Mouse (Mus musculus) stomach, embryonic 16.5 days (tissue): ENCODE data around the gene Nup133. TPM values are rescaled to one million over a fixed set of nuclear protein-coding genes. Genes with fewer than 3 reads are reported as not detected.

Source experiments
- ATAC-seq: fragments of 200-750 bp; cut with Nextera tagmentation; 2 replicates; pipeline ENCODE4 v1.8.0; 2017; ENCODE audit warnings: moderate number of reproducible peaks, moderate TSS enrichment; ENCODE audit not compliant: insufficient read depth, low FRiP score
- H3K27ac ChIP-seq: fragments of 300-500 bp; sonication (generic); 2 replicates; pipeline ENCODE4 v1.5.1; 2014; ENCODE audit warnings: low read length
- H3K27me3 ChIP-seq: fragments of 300-500 bp; sonication (generic); 2 replicates; pipeline ENCODE4 v1.6.1; 2014; ENCODE audit warnings: low read length, control low read depth, mixed read lengths; ENCODE audit not compliant: control insufficient read depth, insufficient read depth
- H3K36me3 ChIP-seq: fragments of 300-500 bp; sonication (generic); 2 replicates; pipeline ENCODE4 v1.6.1; 2014; ENCODE audit warnings: low read length; ENCODE audit not compliant: control insufficient read depth, insufficient read depth
- H3K4me1 ChIP-seq: fragments of 300-500 bp; sonication (generic); 2 replicates; pipeline ENCODE4 v1.6.1; 2014; ENCODE audit warnings: low read length, control low read depth, mixed read lengths; ENCODE audit not compliant: control insufficient read depth, insufficient read depth
- H3K4me2 ChIP-seq: fragments of 300-500 bp; sonication (generic); 2 replicates; pipeline ENCODE4 v1.6.1; 2014; ENCODE audit warnings: low read depth, low read length, mixed read lengths
- H3K4me3 ChIP-seq: fragments of 300-500 bp; sonication (generic); replicated peaks from 2 replicates; pipeline ENCODE4 v1.5.1; 2014; ENCODE audit warnings: mild to moderate bottlenecking, low read length
- H3K9ac ChIP-seq: fragments of 300-500 bp; sonication (generic); 2 replicates; pipeline ENCODE4 v1.6.1; 2014; ENCODE audit warnings: low read length
- H3K9me3 ChIP-seq: fragments of 300-500 bp; sonication (generic); replicated peaks from 2 replicates; pipeline ENCODE4 v1.6.1; 2016; ENCODE audit warnings: low read length, control low read depth; ENCODE audit not compliant: control insufficient read depth
- WGBS: fragments of 180-500 bp; shearing (Covaris S2); extraction: QIAGEN DNeasy Blood & Tissue Kit; methylation state at CpG from one replicate; pipeline ENCODE4 v1.1.7; 2014; 5-methylcytosine and 5-hydroxymethylcytosine counted together
- polyA plus RNA-seq: library from polyadenylated mRNA; unstranded; fragments of >200 nt; fragmentation: Nextera tagmentation; extraction: Ambion mirVana; gene quantifications from 2 replicates; pipeline ENCODE4 v1.2.1, GENCODE M21; 2015

Gene Nup133
- polyA plus RNA-seq, result 28.3 and 29.7 TPM in 2 replicates

DNA sequence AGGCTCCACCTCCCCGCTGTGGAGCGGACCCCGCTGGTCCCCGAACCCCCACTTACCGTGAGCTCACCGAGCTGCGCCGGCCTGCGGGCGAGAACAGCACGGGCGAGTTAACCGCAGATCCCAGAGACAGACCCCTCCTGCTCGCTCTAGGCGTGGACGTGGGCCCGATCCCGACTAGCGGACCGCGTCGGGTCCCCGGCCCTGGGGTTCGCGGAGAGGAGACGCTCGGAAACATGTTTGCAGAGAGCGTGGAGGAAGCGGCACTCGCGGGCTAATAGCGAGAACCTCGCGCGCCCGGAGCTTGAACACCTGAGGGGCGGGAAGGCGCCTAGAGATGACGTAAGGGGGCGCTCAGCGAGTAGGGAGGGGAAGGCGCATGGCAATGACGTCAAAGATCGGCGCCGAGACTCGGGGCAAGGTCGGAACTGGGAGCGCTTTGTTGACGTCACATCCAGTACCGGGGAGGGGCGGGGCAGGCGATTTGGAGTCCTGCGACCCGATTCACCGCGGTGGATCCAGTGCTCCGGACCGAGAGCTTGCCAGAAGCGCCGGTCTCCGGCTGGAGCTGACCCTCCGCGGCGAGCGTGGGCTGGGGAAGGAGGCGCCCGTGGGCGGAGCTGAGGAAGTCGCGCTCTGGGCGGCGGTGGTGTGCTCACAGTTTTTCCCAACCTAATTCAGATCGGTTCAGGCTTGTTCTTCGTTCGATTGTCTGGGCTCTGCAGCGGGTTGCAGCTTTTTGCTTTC lies at the start of gene Nup133:
Nup133 (minus strand) TSS at position 324 of the 744 bp plus-strand sequence.
- Histone ChIP-seq H3K27ac (peak within 1 kb of the TSS; percentile 94), H3K4me1 (peaks cover 6% of the 10 kb centered on the region), H3K9ac (peak within 1 kb of the TSS; percentile 93), H3K4me3 (peak within 1 kb of the TSS; percentile 100), H3K36me3 (no peaks in the 10 kb centered on the region; the same call in 1 of the 2 replicates), H3K9me3 (no peaks in the 10 kb centered on the region), H3K4me2 (peak within 1 kb of the TSS; percentile 87), H3K27me3 (no peaks in the 10 kb centered on the region)
- ATAC-seq, result peak; percentile 90
- under 1% methylated on average over 77 of the region's 77 CpGs for WGBS

DNA sequence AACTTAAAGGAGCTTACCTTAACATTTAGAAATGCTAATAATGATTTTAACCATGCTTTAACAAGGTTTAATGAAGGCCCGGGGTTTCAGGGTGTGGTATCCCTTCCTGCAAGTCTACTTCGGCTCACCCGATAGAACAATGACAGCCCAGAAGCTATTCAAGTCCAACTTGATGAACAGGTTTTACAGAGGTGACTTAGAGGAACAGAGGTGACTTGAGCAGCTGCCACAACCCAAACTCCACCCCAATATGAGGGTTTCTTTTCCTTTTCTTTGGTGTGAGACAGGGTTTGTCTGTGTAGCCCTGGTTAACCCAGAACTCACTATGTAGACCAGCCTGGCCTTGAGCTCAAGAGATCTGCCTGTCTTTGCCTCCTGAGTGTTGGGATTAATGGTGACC lies 44.9 kb upstream of the Nup133 start:
- peak; percentile 88 for ATAC-seq
- no peak overlapping the region for H3K9ac ChIP-seq
- H3K9me3 ChIP-seq, result no peaks in the 10 kb centered on the region
- no peaks in the 10 kb centered on the region for H3K27me3 ChIP-seq
- H3K27ac ChIP-seq, result peak overlapping the region; percentile 88
- no peak overlapping the region for H3K4me2 ChIP-seq
- peaks cover 5% of the 10 kb centered on the region for H3K36me3 ChIP-seq
- WGBS, result 68% methylated on average over 3 of the region's 3 CpGs
- H3K4me3 ChIP-seq, result no peak overlapping the region
- H3K4me1 ChIP-seq, result peaks cover 3% of the 10 kb centered on the region

DNA sequence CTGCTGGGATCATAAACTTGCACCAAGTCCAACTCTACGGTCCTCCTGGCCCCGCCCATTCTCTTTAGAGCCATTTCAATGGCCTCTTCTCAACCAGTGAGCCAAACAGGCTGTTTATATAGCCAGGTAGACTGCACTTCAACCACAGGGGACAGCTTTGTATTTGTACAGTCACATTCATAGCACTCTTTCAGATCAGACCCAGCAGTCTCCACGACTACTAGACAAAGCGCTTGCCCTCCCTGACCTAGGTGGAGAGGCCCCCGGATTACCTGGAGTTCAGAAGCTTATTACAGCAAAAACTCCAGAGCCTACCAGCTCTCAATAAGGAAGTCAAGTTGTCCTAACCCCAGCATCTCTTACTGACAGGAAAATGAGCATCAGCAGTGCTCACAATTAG lies 44.5 kb upstream of the Nup133 start:
- peak; percentile 55; the same call in 1 of the 2 replicates for ATAC-seq
- 74% methylated on average over 5 of the region's 5 CpGs for WGBS
- no peak overlapping the region for H3K9ac ChIP-seq
- no peak overlapping the region for H3K4me3 ChIP-seq
- H3K27ac ChIP-seq, result peak overlapping the region; percentile 81
- peaks cover 6% of the 10 kb centered on the region for H3K4me1 ChIP-seq
- H3K4me2 ChIP-seq, result no peak overlapping the region
- H3K27me3 ChIP-seq, result no peaks in the 10 kb centered on the region
- peaks cover 5% of the 10 kb centered on the region for H3K36me3 ChIP-seq
- H3K9me3 ChIP-seq, result no peaks in the 10 kb centered on the region

DNA sequence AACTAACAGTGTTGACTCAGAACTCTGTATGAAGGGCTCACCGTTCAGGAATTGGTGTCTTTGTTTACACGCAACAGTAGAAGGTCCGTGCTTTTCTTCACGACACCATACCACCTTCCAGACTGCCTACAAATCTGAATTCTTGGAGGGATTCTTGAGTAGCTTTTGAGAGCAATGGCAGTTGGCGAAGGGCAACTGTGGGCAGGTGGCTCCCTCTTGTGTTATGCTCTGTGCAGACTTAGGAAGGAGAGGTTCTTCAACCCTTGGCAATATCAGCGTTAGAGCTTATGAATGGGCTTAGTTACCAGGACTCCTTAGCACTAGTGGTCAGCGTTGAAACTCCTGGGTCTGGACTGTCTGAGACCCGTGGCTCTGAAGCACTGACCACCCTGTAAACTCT lies 43.5 kb upstream of the Nup133 start:
- no peaks in the 10 kb centered on the region for H3K9me3 ChIP-seq
- ATAC-seq, result no peak
- 82% methylated on average over 8 of the region's 8 CpGs for WGBS
- 0 out of 2 replicates have a peak overlapping the region, but pooled peaks have one; percentile 81 for H3K27ac ChIP-seq
- H3K9ac ChIP-seq, result no peak overlapping the region
- H3K27me3 ChIP-seq, result no peaks in the 10 kb centered on the region
- peaks cover 6% of the 10 kb centered on the region for H3K4me1 ChIP-seq
- H3K4me3 ChIP-seq, result no peak overlapping the region
- H3K4me2 ChIP-seq, result no peak overlapping the region
- H3K36me3 ChIP-seq, result peaks cover 5% of the 10 kb centered on the region

DNA sequence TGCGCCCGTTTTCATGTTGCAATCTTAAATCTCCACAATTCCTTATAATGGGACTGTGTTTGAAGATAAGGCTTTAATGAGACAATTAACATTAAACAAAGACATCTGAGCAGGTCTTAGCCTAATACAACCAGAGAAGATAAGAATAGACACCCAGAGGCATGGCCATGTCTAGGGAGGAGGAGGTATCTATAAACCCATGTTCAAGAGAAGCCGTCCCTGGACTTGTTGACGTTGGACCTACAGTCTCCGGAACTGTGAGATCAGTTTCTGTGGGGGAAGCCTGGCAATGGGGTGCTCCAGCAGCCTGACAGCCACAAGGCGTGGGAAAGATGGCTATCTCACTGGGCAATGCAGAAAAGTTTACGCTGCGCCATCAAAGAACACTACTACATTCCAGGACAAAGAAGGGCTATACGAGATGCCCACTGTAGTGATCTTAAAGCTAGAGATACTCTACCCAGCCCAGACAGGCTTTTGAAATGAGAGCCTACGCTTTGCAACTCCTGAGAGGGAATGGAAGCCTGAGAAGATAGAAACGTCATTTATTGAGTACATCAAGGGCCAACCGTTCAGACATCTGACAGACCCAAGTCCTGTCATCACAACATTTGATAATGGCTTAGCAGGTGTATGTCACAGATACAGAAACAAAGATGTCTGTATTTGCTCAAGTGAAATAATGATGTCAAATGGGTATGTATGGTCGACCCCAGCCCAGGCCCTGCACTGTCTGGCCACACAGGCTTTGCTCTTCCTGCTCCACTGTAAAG lies 41.4 kb upstream of the Nup133 start:
- no peak overlapping the region for H3K4me3 ChIP-seq
- ATAC-seq, result no peak
- H3K9me3 ChIP-seq, result no peaks in the 10 kb centered on the region
- 73% methylated on average over 13 of the region's 13 CpGs for WGBS
- peaks cover 6% of the 10 kb centered on the region for H3K4me1 ChIP-seq
- no peak overlapping the region for H3K9ac ChIP-seq
- H3K27me3 ChIP-seq, result no peaks in the 10 kb centered on the region
- no peaks in the 10 kb centered on the region for H3K36me3 ChIP-seq
- no peak overlapping the region for H3K4me2 ChIP-seq
- H3K27ac ChIP-seq, result no peak overlapping the region

DNA sequence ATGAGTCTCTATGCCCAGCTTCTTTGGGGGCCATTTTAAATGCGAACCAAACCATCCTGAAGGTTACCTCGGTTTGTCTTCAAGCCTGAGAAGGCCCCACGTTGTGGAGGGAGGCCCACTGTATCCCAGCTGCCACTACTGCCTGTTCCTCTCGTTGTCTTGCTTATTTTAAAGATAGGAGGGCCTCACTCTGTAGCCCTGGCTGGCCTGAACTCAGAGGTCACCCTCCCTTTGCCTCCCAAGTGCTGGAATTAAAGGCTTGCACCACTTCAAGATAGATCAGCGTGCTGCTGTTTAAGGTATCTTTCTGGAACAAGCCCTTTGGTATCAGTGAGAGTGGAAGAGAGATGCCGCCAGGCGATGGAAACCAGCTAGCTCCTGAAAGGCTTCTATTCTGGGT lies 40.1 kb upstream of the Nup133 start:
- 41% methylated on average over 7 of the region's 7 CpGs for WGBS
- H3K4me1 ChIP-seq, result peaks cover 6% of the 10 kb centered on the region
- no peak overlapping the region for H3K9ac ChIP-seq
- H3K4me3 ChIP-seq, result no peak overlapping the region
- no peaks in the 10 kb centered on the region for H3K36me3 ChIP-seq
- ATAC-seq, result no peak
- no peaks in the 10 kb centered on the region for H3K27me3 ChIP-seq
- peak overlapping the region; percentile 70 for H3K27ac ChIP-seq
- H3K4me2 ChIP-seq, result no peak overlapping the region
- no peaks in the 10 kb centered on the region for H3K9me3 ChIP-seq

DNA sequence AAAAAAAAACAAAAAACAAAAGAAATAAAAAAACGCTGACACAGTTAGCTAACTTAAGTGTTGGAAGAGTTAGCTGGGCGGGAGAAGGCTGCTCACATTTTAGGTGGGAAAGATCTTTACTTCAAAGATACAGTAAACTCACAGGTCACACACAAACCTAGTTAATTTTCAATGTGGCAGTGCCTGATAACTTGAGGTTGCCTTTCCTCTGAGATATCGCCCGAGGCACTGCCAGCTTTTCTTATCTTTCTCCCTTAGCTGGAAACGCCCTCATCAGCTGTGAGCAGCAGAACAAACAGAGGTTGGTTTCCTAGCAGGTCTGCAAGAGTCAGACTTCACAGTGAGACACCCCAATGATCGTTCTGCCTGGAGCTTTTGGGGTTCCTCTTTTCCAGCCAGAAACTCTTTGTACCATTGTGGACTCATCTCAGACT lies 39.6 kb upstream of the Nup133 start:
- WGBS, result 41% methylated on average over 6 of the region's 6 CpGs
- Histone ChIP-seq H3K9me3 (no peaks in the 10 kb centered on the region), H3K36me3 (no peaks in the 10 kb centered on the region), H3K27ac (peak overlapping the region; percentile 70), H3K27me3 (no peaks in the 10 kb centered on the region), H3K4me2 (no peak overlapping the region), H3K4me1 (peaks cover 6% of the 10 kb centered on the region), H3K9ac (no peak overlapping the region), H3K4me3 (no peak overlapping the region)
- peak; percentile 72 for ATAC-seq

DNA sequence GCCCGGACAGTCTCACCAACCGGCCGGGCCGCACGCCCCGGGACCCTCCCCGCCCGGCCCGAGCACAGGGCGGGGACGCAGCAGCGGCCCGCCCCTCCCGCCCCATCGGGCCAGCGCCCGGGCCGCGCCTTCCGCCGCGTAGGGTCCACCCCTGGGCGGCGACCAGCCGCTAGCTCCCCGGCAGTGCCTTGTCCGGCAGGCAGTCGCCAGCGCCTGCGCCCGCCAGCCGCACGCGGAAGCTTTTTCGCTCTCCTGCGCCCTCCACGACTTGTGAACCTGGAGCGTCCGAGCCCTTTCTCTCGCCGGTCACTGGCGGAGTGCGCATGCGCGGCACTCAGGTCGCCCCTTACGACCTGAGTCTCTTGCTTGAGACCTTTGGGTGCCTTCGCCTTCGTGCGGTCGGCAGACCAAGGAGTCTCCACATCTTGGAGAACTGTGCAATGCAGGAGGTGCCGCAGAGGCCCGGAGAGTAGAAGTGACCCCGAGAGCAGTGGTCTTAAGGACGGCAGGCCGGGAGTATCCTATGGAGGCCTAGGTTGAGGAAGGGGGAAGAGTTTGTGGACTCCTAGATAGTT lies 33.8 kb upstream of the Nup133 start, which contains the start of gene Abcb10:
Abcb10 (minus strand) TSS at position 297 of the 575 bp plus-strand sequence.
- H3K36me3 ChIP-seq, result no peaks in the 10 kb centered on the region
- no peaks in the 10 kb centered on the region for H3K9me3 ChIP-seq
- H3K4me2 ChIP-seq, result peak within 1 kb of the TSS; percentile 78
- H3K27ac ChIP-seq, result peak within 1 kb of the TSS; percentile 94
- WGBS, result under 1% methylated on average over 51 of the region's 56 CpGs
- peak within 1 kb of the TSS; percentile 94 for H3K4me3 ChIP-seq
- ATAC-seq, result peak; percentile 97
- H3K27me3 ChIP-seq, result no peaks in the 10 kb centered on the region
- peaks cover 25% of the 10 kb centered on the region for H3K4me1 ChIP-seq
- H3K9ac ChIP-seq, result peak within 1 kb of the TSS; percentile 92
